Mouse (Mus musculus): ENCODE measurements at regions not wholly inside any gene's neighbourhood (a gene's known extent, or its start where the extent isn't known, plus 50 kb on each side); places are given as distances from the start of the nearest gene placed in this dataset.

- DNase-seq: no peak
Observed at GRCm38 (mm10) chr7:83078695-83079094, 211.6 kb downstream of the Mex3b start.

- DNase-seq: no peak
Observed at GRCm38 (mm10) chr7:83079842-83080241, 212.7 kb downstream of the Mex3b start.

- DNase-seq: no peak
Observed at GRCm38 (mm10) chr7:83084496-83085082, 217.5 kb downstream of the Mex3b start.

GRCm38 (mm10) chr7:83085547-83086158, 218.5 kb downstream of the Mex3b start:
- no peak for DNase-seq

DNA sequence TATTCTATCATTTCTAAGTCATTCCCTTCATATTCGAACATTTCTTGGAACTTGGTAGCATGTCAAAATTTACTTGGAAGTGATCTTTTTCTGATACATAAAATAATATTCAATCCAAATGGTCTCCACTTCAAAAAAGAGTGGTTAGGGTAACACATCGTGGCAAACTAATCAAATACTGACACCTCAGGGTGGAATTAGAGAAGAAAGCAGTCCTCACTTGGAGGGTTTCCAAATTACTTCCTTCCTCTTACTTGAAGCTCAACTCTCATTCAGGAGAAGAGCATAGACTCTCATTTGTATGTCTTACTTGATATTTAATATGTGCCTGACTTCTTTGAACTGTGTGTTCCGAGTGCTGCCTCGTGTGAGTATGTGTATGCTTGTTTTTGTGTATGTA, 220.3 kb downstream of the Mex3b start:
- no peak for DNase-seq

GRCm38 (mm10) chr7:83088125-83088524, 221.0 kb downstream of the Mex3b start:
- DNase-seq: peak; percentile 11

DNA sequence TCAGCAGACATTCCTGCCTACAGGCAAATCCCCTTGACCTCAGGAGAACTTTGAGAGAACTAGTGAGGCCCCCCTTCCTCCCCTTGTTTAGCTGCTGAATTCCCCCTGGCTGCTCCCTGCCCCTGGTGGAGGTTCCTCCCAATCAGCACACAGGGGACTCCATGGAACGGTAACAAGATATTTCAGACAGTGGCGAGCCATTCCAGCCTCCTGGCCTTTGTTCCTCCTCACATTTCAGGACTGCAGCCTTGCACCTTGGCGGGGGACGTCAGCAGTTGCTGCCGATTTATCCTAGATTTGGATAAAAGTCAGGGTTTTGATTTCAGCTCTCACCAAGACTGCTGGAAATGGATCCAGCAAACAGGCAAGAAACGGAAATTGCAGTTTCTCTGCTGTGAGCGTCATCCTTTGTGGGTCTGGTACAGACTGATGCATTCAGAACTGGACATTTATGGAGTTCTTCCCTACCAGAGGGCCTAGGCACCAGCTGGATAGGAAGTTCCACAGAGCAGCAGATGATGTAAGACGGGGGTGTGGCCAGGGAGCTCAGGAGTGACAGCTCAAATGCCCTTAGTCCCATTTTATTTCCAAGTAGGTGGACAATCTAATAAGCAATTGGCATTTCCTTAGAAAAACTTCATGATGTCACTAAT, 222.3 kb downstream of the Mex3b start:
- DNase-seq: peak; percentile 28

DNA sequence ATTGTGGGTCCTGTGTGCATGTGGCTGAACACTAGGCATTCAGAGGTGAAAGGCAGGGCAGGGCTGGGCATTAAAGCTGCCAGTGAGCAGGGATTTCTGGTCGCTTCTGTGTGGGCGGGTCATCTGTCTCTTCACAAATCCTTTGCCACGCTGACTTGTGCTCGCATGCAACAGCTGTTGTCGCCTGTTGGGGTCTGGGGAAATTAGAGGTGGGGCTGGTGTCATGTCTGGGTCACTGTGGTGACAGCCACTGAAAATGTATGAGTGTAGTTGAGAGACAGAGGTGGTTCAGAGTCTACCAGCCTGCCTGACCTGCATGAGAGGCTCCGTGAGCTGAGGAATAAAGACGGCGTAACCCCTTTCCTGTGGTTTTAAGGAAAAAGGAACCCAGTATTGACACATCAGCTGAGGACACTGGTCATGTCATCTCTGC, 226.8 kb downstream of the Mex3b start:
- DNase-seq: peak; percentile 64

DNA sequence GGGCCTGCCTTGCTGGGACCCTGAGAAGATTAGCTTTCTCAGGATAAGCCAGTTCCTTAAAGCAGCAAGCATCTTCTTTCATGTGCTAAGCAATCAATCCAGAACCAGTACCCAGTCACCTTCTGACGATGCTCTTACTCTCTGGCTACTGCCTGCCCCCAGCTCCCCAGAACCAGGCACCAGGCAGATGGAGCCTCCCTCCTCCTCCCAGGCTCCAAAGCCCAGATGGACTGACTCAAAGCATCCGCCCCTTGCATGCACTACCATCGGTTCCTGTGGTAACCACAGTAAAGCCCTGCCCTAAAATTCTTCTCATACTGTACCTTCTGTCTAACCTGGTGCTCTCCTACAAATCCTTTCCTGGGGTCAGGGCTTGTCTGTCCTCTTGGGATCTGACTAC, 227.8 kb downstream of the Mex3b start:
- no peak for DNase-seq

DNA sequence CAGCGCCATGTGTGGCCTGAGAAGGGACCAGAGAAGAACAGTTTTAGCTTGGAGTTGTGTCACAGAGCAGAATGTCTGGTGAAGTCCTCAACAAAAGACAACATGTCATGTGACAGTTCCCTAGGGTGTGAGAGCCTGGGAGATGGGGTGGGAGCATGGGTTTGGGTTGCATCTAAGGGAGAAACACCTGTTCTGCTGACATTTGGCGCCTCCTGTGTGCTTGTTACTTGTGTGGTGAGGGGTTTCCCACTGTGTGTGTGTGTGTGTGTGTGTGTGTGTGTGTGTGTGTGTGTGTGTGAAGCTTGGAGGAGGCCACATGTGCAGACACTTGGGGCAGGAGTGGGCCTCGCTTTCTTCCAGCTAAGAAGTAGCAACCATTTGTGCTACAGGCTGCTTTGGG, 228.5 kb downstream of the Mex3b start:
- no peak for DNase-seq

GRCm38 (mm10) chr7:83104426-83104825, 237.3 kb downstream of the Mex3b start:
- DNase-seq: no peak

- DNase-seq: no peak
Observed at GRCm38 (mm10) chr7:83105672-83106071, 238.5 kb downstream of the Mex3b start.

- no peak for DNase-seq
Observed at GRCm38 (mm10) chr7:83111217-83111823, 244.2 kb downstream of the Mex3b start.

DNA sequence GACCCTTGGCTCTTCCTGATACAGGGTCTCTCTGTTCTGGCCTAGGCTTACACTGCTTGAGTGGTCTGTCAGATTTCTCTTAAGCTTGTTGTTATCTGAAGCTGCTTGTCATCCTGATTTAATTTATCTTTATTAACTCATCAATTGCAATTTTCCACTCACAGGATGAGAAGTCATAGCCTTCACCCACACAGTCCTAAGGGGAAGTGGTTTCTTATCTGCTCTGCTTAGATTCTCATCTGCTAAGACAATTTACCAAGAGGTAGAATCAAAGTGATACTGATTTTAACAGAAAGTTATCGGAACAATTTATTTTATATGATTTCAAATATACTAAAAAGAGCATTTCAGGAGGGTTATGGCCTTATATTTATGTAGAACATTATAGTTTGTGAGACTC, 249.4 kb downstream of the Mex3b start:
- no peak for DNase-seq

- no peak for DNase-seq
Observed at GRCm38 (mm10) chr7:83117065-83117464, 249.9 kb downstream of the Mex3b start.

DNA sequence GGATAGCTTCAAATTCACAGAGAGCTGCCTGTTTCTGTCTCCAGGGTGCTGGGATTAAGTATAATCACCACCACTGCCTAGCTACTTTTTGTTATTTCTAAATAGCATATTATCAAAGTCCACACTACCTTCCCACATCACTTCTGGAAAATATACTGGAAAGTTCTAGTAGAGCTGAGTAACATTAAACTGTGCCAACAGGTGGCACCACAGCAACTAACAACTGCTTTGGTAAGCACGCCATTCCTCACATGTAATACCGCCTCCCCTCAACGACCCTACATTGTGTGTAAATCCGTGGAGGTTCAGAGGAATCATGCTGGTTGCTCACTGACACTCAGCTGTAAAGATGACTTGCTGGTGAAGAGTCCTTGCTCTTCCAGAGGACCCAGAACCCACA, 259.1 kb downstream of the Mex3b start:
- no peak for DNase-seq

GRCm38 (mm10) chr7:83140216-83140615, 273.1 kb downstream of the Mex3b start:
- DNase-seq: peak; percentile 30

DNA sequence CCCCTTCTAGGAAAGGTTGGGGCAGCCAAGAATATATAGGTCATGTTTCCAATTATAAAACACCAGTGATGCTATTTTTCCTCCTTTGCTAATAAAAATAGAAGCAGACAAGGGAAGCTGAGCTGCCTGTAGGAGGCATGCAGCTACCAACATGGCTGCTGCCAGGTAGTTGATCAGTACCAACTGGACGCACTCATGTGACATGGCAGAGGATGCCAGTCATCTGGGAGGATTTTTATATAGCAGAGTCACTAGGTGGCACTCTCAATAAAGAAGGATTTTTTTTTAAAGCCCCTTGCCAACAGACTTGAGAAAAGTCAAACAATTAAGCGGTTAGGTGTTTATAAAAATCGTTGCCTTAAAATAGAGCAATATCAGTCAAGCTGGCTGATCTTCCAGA, 273.5 kb downstream of the Mex3b start:
- no peak for DNase-seq

- DNase-seq: no peak
Observed at GRCm38 (mm10) chr7:83144018-83144417, 276.9 kb downstream of the Mex3b start.

- no peak for DNase-seq
Observed at GRCm38 (mm10) chr7:83145551-83145950, 278.4 kb downstream of the Mex3b start.

DNA sequence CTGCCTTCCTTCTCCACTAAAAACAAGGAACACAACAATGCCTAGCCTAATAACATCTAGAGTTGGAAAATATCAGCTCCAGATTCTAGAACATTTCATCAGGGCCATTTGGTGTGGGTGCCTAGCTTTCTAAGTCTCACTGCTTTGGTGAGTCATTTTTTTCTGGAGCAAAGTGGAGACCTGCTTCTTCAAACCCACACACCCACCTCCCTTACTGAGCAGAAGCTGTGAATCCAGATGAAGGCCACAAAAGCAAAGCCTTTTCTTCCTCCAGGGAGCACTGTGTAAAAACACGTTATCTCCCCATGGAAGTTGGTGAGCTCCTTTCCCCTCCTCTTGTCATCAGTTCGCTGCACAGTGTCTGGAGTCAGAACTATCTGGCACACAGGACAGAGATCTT, 294.1 kb downstream of the Mex3b start:
- DNase-seq: no peak

- DNase-seq: no peak
Observed at GRCm38 (mm10) chr7:83162868-83163267, 295.7 kb downstream of the Mex3b start.

GRCm38 (mm10) chr7:83179403-83179802, 312.3 kb downstream of the Mex3b start:
- no peak for DNase-seq

DNA sequence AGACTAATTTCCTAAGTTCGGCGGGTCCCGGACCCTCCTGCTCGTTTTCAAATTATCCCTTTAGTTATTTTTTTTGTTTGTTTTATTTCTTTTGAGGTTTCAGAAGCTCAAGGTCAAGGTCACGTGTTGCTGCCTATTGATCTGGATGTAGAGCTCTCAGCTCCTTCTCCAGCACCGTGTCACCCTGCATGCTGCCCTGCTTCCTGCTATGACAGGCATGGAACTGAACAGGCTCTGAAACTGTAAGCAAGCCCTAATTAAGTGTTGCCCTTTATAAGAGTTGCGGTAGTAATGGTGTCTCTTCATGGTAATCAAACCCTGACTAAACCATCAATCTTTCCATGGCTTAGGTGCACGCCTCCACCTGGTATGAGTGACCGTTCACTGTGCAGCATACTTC, 319.2 kb downstream of the Mex3b start:
- DNase-seq: no peak

Data from retina, postnatal 1 day (tissue).